Mouse (Mus musculus) limb, embryonic 14.5 days (tissue): ENCODE data around the gene Lrp2. TPM values are rescaled to one million over a fixed set of nuclear protein-coding genes. Genes with fewer than 3 reads are reported as not detected.

Experiments
- ATAC-seq: fragments of 200-750 bp; cut with Nextera tagmentation; 2 replicates; pipeline ENCODE4 v1.8.0; 2017; ENCODE audit warnings: low read depth, moderate number of reproducible peaks, moderate TSS enrichment; ENCODE audit not compliant: low FRiP score
- DNase-seq: peaks from one replicate; pipeline ENCODE4 v3.0.0-alpha.2; 2015; ENCODE audit warnings: low spot score
- H3K27ac ChIP-seq: fragments of 300-500 bp; sonication (generic); replicated peaks from 2 replicates; pipeline ENCODE4 v1.5.1; 2014; ENCODE audit warnings: low read depth, mild to moderate bottlenecking, low read length, moderate library complexity, mixed read lengths
- H3K27me3 ChIP-seq: fragments of 300-500 bp; sonication (generic); 2 replicates; pipeline ENCODE4 v1.6.1; 2014; ENCODE audit warnings: low read length, mixed read lengths; ENCODE audit not compliant: control insufficient read depth, insufficient read depth
- H3K36me3 ChIP-seq: fragments of 300-500 bp; sonication (generic); 2 replicates; pipeline ENCODE4 v1.6.1; 2014; ENCODE audit warnings: mild to moderate bottlenecking, low read length, moderate library complexity, mixed read lengths; ENCODE audit not compliant: control insufficient read depth, insufficient read depth
- H3K4me1 ChIP-seq: fragments of 300-500 bp; sonication (generic); 2 replicates; pipeline ENCODE4 v1.6.1; 2014; ENCODE audit warnings: antibody characterized with exemption, low read length, mixed read lengths; ENCODE audit not compliant: control insufficient read depth, insufficient read depth
- H3K4me2 ChIP-seq: fragments of 300-500 bp; sonication (generic); replicated peaks from 2 replicates; pipeline ENCODE4 v1.6.1; 2014; ENCODE audit warnings: low read depth, mild to moderate bottlenecking, low read length, moderate library complexity; ENCODE audit not compliant: severe bottlenecking
- H3K4me3 ChIP-seq: fragments of 300-500 bp; sonication (generic); replicated peaks from 2 replicates; pipeline ENCODE4 v1.5.1; 2014; ENCODE audit warnings: low read length
- H3K9ac ChIP-seq: fragments of 300-500 bp; sonication (generic); 2 replicates; pipeline ENCODE4 v1.6.1; 2014; ENCODE audit warnings: mild to moderate bottlenecking, low read depth, low read length, moderate library complexity; ENCODE audit not compliant: severe bottlenecking
- H3K9me3 ChIP-seq: fragments of 300-500 bp; sonication (generic); 2 replicates; pipeline ENCODE4 v1.6.1; 2016; ENCODE audit warnings: low read length; ENCODE audit not compliant: control insufficient read depth
- POLR2A ChIP-seq: fragments of 200-500 bp; IDR thresholded peaks from 2 replicates; pipeline ENCODE4 v1.8.0; 2012; ENCODE audit warnings: inconsistent platforms, mild to moderate bottlenecking, moderate library complexity, borderline replicate concordance; ENCODE audit not compliant: insufficient read depth, insufficient read length; ENCODE audit errors: extremely low read depth
- WGBS: fragments of 180-500 bp; shearing (Covaris S2); extraction: QIAGEN DNeasy Blood & Tissue Kit; methylation state at CpG from one replicate; pipeline ENCODE4 v1.1.7; 2014; 5-methylcytosine and 5-hydroxymethylcytosine counted together
- polyA plus RNA-seq, 2 experiments: library from polyadenylated mRNA; depleted of rRNA in 1 of 2; stranded (reverse) in 1 of 2; unstranded in 1 of 2; fragments of >200 nt; fragmentation: Nextera tagmentation in 1 of 2; extraction: Ambion mirVana in 1 of 2; gene quantifications; 2 replicates each; pipeline versions ENCODE4 v1.2.1 to v1.2.3; 2012 to 2014

Gene Lrp2
- polyA plus RNA-seq, 2 experiments: 0.01 to 0.09 TPM

GRCm38 (mm10) chr2:69424829-69425228 is 161.0 kb downstream of the Lrp2 start:
- DNase-seq: no peak

GRCm38 (mm10) chr2:69418294-69418881 is 167.5 kb downstream of the Lrp2 start:
- Histone ChIP-seq H3K4me3 (no peak overlapping the region), H3K4me2 (no peak overlapping the region)
- ATAC-seq: no peak

More at GRCm38 (mm10) chr2:69424829-69425228, 161.0 kb downstream of the Lrp2 start:
- no peak for ATAC-seq
- Histone ChIP-seq H3K9ac (no peak overlapping the region), H3K4me2 (no peak overlapping the region), H3K27me3 (no peaks in the 10 kb centered on the region), H3K27ac (no peak overlapping the region), H3K4me3 (no peak overlapping the region), H3K36me3 (no peaks in the 10 kb centered on the region), H3K4me1 (no peaks in the 10 kb centered on the region), H3K9me3 (no peaks in the 10 kb centered on the region)
- no peak for TF ChIP-seq POLR2A
- 53% methylated on average over 5 of the region's 5 CpGs for WGBS

GRCm38 (mm10) chr2:69415070-69415469 is 170.8 kb downstream of the Lrp2 start:
- no peaks in the 10 kb centered on the region for H3K36me3 ChIP-seq
- no peaks in the 10 kb centered on the region; the same call in 1 of the 2 replicates for H3K4me1 ChIP-seq
- DNase-seq: no peak
- H3K4me3 ChIP-seq: no peak overlapping the region
- TF ChIP-seq POLR2A: no peak
- H3K4me2 ChIP-seq: no peak overlapping the region
- H3K9ac ChIP-seq: no peak overlapping the region
- WGBS: 75% methylated on average over 6 of the region's 6 CpGs
- no peak overlapping the region for H3K27ac ChIP-seq
- H3K27me3 ChIP-seq: no peaks in the 10 kb centered on the region
- no peaks in the 10 kb centered on the region for H3K9me3 ChIP-seq
- no peak for ATAC-seq

More at GRCm38 (mm10) chr2:69418294-69418881, 167.5 kb downstream of the Lrp2 start:
- no peak for DNase-seq
- no peaks in the 10 kb centered on the region for H3K9me3 ChIP-seq
- no peaks in the 10 kb centered on the region; the same call in 1 of the 2 replicates for H3K4me1 ChIP-seq
- H3K36me3 ChIP-seq: no peaks in the 10 kb centered on the region
- no peak overlapping the region for H3K27ac ChIP-seq
- no peak overlapping the region for H3K9ac ChIP-seq
- 21% methylated on average over 11 of the region's 11 CpGs for WGBS
- H3K27me3 ChIP-seq: no peaks in the 10 kb centered on the region
- TF ChIP-seq POLR2A: no peak

GRCm38 (mm10) chr2:69414539-69414938 is 171.3 kb downstream of the Lrp2 start:
- no peak for DNase-seq

GRCm38 (mm10) chr2:69405692-69406091 is 180.2 kb downstream of the Lrp2 start:
- Histone ChIP-seq H3K9me3 (no peaks in the 10 kb centered on the region), H3K36me3 (no peaks in the 10 kb centered on the region), H3K4me3 (no peak overlapping the region), H3K27me3 (no peaks in the 10 kb centered on the region), H3K9ac (no peak overlapping the region), H3K27ac (no peak overlapping the region), H3K4me1 (0 out of 2 replicates have a peak, but pooled peaks cover 7% of the 10 kb centered on the region), H3K4me2 (no peak overlapping the region)
- TF ChIP-seq POLR2A: no peak
- no peak for DNase-seq
- no peak for ATAC-seq
- WGBS: 94% methylated on average over 5 of the region's 5 CpGs

More at GRCm38 (mm10) chr2:69414539-69414938, 171.3 kb downstream of the Lrp2 start:
- Histone ChIP-seq H3K4me2 (no peak overlapping the region), H3K36me3 (no peaks in the 10 kb centered on the region), H3K4me3 (no peak overlapping the region), H3K9me3 (no peaks in the 10 kb centered on the region), H3K27me3 (no peaks in the 10 kb centered on the region), H3K9ac (no peak overlapping the region), H3K27ac (no peak overlapping the region), H3K4me1 (no peaks in the 10 kb centered on the region; the same call in 1 of the 2 replicates)
- ATAC-seq: no peak
- WGBS: 89% methylated on average over 10 of the region's 10 CpGs
- no peak for TF ChIP-seq POLR2A
